Comparison of ENCODE assay signal across 18 mouse cellular contexts in the genomic region with DNA sequence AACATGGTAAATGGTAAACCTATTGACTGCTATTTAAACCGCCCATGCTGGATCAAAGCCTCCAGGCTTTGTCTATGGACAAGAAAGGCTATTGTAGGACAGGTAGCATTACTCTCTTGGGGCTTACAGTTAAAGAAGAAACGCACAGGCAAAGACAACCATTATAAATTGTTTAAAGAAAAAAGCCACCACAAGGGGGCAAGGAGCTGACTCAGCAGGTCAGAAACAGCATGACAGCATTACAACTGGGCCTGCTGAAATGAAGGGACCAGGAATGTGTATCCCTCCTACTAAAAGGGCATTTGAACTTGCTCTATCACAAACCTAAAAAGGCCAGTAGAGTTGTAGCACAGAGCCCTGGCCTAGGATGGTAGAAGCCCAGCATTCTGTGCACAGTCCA.
DNase-seq lines count a peak whose midpoint lies in the region; ATAC-seq lines count a peak whose summit lies in the region.
"Had no signal": no experiment of that assay in that cellular context is flagged by ENCODE, and none has a peak within 500 bp of the region (broad histone marks: within the 10 kb centered on the region; RNA-seq: fewer than 3 reads in every experiment).

No protein-coding gene starts in this region.

- H3K27me3 ChIP-seq in neural tube, embryonic 12.5 days (replicated peaks), result no peaks in the 10 kb centered on the region
- H3K27me3 ChIP-seq: embryonic facial prominence, embryonic 13.5 days; forebrain, embryonic 15.5 days; hindbrain, embryonic 15.5 days; limb, embryonic 13.5 days had no signal

- H3K9ac ChIP-seq in neural tube, embryonic 12.5 days, result no peak overlapping the region
- H3K9ac ChIP-seq: embryonic facial prominence, embryonic 13.5 days; forebrain, embryonic 15.5 days; hindbrain, embryonic 15.5 days; limb, embryonic 13.5 days had no signal

- 60% methylated on average over 2 of the region's 2 CpGs for WGBS in neural tube, embryonic 12.5 days

- peak; percentile 21; the same call in 1 of the 2 replicates for ATAC-seq in neural tube, embryonic 12.5 days (ENCODE audit: low FRiP score, low read depth)
- ATAC-seq in frontal cortex, adult (ENCODE audit: low TSS enrichment), result no peak
- ATAC-seq: forebrain, embryonic 15.5 days had no signal

- H3K9me3 ChIP-seq in neural tube, embryonic 12.5 days, result no peaks in the 10 kb centered on the region
- H3K9me3 ChIP-seq: embryonic facial prominence, embryonic 13.5 days; forebrain, embryonic 15.5 days; hindbrain, embryonic 15.5 days; limb, embryonic 13.5 days had no signal

- no peak overlapping the region for H3K4me3 ChIP-seq in neural tube, embryonic 12.5 days
- H3K4me3 ChIP-seq: embryonic facial prominence, embryonic 13.5 days; forebrain, embryonic 15.5 days; hindbrain, embryonic 15.5 days; limb, embryonic 13.5 days; myocyte had no signal

- no peaks in the 10 kb centered on the region for H3K36me3 ChIP-seq in neural tube, embryonic 12.5 days
- H3K36me3 ChIP-seq: embryonic facial prominence, embryonic 13.5 days; forebrain, embryonic 15.5 days; hindbrain, embryonic 15.5 days; limb, embryonic 13.5 days had no signal

- H3K4me1 ChIP-seq in neural tube, embryonic 12.5 days, result no peaks in the 10 kb centered on the region
- H3K4me1 ChIP-seq: forebrain, embryonic 15.5 days; hindbrain, embryonic 15.5 days; limb, embryonic 13.5 days had no signal

- peak; percentile 3 for DNase-seq in kidney, adult 9 months
- no peak for DNase-seq in kidney, adult 18-20 months
- DNase-seq in neural tube, embryonic 10.5 days (ENCODE audit: extremely low spot score, low spot score), result no peak
- DNase-seq in ZHBTc4 (ENCODE audit: low read depth, low spot score), result peak; percentile 61
- no peak for DNase-seq in spleen, postnatal 10 days (ENCODE audit: low spot score in 2 of 2)
- DNase-seq: adrenal gland, postnatal 25 days; cerebellum, adult 11 months; heart, adult 11 months; lung, postnatal 36 days; retina, postnatal 1 day; thymus, postnatal 25 days had no signal

- H3K27ac ChIP-seq in neural tube, embryonic 12.5 days, result no peak overlapping the region
- H3K27ac ChIP-seq: embryonic facial prominence, embryonic 13.5 days; forebrain, embryonic 15.5 days; hindbrain, embryonic 15.5 days; limb, embryonic 13.5 days had no signal

- H3K4me2 ChIP-seq in neural tube, embryonic 12.5 days (replicated peaks), result no peak overlapping the region
- H3K4me2 ChIP-seq: embryonic facial prominence, embryonic 13.5 days; forebrain, embryonic 15.5 days; hindbrain, embryonic 15.5 days; limb, embryonic 13.5 days had no signal

Comparison
In these comparisons a context has a peak if more than half of its experiments do, and no peak if none do; other contexts are left out.
1. DNase-seq: peak in kidney, adult 9 months (single experiment) and ZHBTc4 (single experiment); none in kidney, adult 18-20 months (single experiment), neural tube, embryonic 10.5 days (single experiment) and spleen, postnatal 10 days (0 of 2).